Mouse (Mus musculus): ENCODE data around the gene Ccdc22.

DNA sequence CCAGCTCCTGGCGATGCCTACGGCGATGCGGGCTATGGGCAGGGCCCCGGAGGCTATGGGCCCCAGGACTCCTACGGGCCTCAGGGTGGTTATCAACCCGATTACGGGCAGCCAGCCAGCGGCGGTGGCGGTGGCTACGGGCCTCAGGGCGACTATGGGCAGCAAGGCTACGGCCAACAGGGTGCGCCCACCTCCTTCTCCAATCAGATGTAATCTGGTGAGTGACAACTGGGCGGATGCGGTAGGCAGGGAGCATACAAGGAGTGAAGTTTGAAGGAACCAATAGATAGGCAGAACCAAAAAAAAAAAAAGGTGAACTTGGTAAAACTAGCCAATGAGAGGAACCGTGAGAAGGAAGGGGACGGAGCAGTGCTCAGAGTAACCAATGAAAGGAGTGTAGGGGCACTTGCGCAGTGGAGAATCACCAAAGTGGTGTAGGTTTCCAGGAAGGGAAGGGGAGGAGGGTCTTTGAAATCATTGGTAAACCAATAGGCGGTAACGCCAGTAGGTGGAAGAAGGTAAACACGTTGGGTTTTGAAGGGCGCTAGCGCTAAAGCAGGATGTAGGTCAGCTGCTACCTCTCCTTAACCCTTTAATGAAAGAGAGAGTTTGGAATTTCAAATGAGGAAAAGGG, 43.5 kb upstream of the Ccdc22 start:
- peak; percentile 66 for TF ChIP-seq POLR2A (IDR thresholded peaks at IDR 0.05; ENCODE audit: insufficient read length, low read depth)
- TF ChIP-seq TCF12 (IDR thresholded peaks at IDR 0.05; ENCODE audit: insufficient read depth, poor library complexity, severe bottlenecking): no peak

Measured in myocyte (in vitro differentiated cells).